Mouse (Mus musculus) heart, postnatal 25 days (tissue): ENCODE measurements around the gene Tenm1. TPM values are rescaled to one million over a fixed set of nuclear protein-coding genes. Genes with fewer than 3 reads are reported as not detected.

Source experiments
- DNase-seq: peaks from one replicate; pipeline ENCODE4 v3.0.0; 2022; ENCODE audit warnings: low spot score
- intact Hi-C: fragments of 180-260 bp; cut with DNase I; formaldehyde crosslinking; loops from one replicate; pipeline ENCODE4 v1.15.1; 2025
- total RNA-seq, 2 experiments: library from RNA; stranded (reverse); gene quantifications; 2 replicates each; pipeline ENCODE4 v1.2.3; 2021

Gene Tenm1
- total RNA-seq = under 1 TPM; 0.03 to 0.10 TPM

DNA sequence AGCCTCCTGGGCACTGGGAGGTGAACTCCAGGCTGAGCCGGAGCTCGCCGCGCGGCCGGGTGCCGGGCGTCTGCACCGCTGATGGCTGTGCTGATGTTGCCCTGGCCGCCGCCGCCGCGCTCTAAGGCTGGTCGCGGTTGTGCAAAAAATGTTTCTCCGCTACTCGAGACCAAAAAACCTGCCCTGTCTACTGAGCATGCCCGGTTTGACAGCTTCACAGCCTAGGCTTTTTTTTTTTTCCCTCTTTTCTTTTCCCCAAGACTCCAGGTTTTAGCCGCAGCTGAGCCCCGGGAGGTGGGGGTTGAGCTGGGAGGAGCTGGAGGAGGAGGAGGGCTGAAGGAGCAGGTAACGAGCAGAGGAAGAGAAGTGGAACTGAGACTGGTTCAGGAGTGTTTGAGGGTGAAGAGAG, at the start of gene Tenm1:
TSS of gene Tenm1 (minus strand) at position 272 of the 409 bp plus-strand sequence.
- intact Hi-C loops = no loop called here
- no peak for DNase-seq

DNA sequence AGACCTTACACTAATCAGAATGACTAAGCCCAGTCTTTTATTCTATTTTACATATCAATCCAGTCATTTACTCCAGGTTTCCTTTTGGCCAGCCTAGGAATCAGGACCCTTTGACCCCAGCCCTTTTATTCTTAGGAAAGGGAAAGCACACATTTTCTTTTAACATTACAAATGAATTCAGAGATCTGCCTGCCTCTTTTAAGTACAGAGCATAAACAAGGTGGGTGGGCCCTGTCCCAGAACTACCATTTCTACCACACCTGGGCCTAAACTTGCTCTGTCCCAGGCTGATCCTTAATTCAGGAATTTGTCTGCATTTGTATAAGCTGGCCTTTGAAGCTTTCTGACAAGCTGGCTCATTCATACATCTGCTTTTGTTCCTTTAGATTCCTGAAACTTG, 38.4 kb upstream of the Tenm1 start:
- no peak for DNase-seq
- intact Hi-C loops = no loop called here

DNA sequence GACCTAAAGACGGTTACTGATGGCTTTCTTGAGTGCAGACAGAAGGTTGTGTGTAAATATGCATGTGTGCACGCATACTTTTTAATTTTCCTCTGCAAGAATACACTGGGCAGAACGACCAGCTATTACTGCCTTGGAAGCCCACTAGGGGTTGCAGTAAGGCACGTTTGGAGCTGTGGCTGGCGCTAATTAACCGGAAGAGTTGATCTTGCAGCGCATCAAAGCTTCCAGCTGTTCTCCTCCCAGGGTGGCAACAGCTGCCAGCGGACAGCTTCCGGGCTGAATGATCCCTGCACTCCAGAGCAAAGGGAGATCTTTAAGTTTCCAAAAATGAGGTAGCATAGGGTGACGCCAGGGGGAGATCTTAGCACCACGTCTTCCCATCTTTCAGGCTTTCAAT, 1.7 kb upstream of the Tenm1 start:
- intact Hi-C loops = no loop called here
- DNase-seq = no peak

DNA sequence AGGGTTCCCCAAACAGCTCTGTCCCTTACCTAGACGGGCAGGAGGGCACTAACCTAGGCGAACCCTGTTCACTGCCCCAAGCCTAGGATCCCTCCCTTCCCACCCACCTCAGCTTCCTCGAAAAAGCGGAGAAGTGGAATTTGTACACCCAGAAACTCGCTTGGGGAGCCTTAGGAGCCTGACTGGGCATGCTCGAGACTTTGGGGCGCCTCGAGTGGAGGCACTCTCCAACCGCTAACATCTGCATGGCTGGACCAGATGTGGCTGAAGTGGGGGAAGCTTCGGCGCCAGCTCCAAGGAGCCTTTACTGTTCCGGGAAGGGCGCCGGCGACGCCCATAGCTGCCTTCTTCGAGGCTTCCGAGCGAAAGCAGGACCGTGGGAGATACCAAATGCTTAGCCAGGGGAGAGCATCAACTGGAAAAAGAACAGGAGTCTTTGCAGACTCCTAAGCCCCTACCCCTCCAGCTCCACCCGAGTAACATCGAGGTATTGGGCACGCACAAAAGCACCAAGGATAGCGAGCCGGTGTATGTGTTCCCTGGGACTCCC, 1.1 kb upstream of the Tenm1 start:
- no peak for DNase-seq
- intact Hi-C loops = no loop called here

DNA sequence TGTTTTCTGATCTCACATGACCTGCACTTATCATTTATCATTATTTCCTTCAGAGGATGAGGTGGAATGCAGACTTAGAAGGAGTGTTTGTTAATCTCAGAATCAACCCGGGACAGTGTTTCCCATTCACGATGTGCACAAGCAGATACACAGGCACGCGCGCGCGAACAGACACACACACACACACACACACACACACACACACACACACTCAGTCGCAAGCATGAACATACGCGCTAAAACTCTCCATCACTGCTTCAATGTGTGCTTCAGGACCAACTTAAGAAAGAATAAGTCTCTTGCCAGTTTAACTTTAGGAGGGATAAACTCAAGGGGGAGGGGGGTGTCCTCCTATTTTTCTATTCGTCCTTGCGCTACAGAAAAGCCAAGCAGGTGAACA, 411 bp upstream of the Tenm1 start:
- intact Hi-C loops = no loop called here
- DNase-seq = no peak

DNA sequence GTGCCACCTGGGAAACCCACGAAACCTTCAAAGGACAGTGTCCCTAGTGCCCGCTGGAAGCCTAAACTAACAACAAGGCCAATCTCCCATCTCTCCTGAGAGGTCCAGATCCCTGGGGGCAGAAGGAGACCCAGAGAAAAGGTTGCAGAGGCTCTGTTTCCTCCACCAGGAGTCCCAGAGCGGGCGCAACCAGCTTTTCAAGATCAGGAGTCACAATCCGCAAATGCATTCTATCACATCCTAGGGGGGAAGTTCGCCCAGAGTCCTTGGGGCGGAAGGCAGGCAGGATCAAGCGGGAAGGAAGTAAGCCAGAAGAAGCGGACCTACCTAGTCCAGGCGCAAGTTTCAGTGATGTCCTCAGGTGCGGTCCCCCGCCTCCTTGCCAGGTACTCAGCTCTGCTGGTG, 963 bp downstream of the Tenm1 start:
- DNase-seq = no peak
- intact Hi-C loops = no loop called here

DNA sequence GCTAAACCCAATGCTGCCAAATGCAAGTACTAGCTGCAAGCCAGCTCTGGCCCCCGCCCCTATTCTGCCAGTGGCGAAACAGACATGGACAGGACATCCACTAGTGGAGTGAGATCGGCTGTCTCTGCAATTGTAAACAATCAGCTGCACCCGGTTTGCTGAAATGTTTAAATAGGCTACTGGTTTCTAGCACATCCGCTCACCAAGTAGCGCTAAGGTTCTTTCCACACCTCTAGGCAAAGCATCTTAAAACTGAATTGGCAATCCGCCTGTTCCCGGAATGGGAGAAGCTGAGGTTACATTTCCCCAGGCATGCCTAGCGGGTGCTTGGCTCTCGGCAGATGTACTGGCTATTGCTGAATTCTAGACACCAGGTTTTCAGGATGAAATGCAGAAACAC, 1.8 kb downstream of the Tenm1 start:
- no peak for DNase-seq
- intact Hi-C loops = no loop called here

DNA sequence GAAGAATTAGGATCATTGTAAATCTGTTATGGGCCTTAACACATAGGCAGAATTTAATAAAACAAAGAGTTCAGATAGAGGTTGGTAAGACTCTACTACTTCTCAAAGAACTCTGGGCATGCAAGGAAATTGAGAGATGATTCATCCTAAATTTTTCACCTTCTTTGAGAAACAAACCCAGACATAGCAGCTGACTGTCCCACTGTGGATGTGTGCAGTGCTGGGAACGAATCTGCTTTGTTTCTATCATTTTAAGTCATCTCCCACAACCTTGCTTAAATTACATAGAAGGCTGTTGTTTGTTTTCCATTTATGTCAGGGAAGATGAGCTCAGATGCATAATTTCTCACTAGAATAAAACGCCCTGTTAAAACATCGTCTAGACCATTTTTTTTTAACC, 31.0 kb downstream of the Tenm1 start:
- intact Hi-C loops = no loop called here
- no peak for DNase-seq

DNA sequence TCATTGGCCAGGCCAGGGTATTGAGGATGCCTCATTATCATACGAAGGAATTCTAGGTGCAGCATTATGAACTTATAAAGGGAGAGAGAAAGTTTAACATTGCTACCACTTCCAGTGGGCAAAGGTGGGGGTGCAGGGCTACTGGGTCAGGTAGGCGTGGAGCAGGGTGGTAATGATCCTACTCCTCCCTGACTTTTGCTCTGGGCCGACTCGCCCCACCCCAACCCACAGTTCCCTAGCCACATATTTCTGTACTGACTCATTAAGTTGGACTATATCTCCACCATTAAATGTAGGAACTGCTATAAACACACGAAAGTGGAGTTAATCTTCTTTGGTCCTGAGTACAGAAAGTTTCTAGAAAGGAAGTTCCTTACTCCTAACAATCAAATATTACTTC, 40.8 kb downstream of the Tenm1 start:
- intact Hi-C loops = no loop called here
- no peak for DNase-seq

DNA sequence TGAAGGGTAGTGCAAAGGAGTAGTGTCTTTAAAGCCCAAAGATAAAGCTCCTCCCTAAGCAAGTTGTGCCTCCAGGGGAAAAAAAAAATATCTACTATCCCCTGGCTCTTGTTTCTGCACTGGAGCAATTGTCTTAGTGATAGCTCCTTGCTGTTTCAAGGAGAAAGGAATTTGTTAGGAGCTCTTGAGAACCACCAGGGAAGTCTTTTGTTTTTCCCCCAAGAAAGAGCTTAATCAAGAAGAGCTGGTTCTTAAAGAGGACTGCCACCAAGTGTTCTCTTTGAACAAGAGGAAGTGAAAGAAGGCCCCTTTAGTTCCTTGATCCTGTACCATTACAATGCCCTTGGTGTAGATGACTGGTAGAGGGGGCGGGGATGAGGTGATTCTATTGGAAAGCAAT, 56.4 kb downstream of the Tenm1 start:
- intact Hi-C loops = no loop called here
- no peak for DNase-seq

DNA sequence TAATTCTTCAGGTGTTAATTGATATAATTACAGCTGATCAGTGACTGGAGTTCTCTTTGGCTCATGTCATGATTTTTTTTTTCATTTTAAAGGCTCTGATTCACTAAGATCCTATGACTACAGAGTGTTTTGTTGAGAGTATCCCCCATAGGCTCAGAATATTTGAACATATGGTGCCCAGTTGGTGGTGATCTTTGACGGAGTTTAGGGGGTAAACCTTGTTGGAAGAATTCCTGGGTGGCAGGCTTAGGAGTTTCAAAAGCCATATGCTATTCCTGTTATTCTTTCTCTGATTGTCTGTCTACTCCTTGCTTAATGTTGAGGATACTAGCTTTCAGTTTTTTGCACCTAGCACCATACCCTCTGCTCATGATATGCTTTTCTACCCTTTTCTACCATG, 109.6 kb downstream of the Tenm1 start:
- no peak for DNase-seq
- intact Hi-C loops = no loop called here

DNA sequence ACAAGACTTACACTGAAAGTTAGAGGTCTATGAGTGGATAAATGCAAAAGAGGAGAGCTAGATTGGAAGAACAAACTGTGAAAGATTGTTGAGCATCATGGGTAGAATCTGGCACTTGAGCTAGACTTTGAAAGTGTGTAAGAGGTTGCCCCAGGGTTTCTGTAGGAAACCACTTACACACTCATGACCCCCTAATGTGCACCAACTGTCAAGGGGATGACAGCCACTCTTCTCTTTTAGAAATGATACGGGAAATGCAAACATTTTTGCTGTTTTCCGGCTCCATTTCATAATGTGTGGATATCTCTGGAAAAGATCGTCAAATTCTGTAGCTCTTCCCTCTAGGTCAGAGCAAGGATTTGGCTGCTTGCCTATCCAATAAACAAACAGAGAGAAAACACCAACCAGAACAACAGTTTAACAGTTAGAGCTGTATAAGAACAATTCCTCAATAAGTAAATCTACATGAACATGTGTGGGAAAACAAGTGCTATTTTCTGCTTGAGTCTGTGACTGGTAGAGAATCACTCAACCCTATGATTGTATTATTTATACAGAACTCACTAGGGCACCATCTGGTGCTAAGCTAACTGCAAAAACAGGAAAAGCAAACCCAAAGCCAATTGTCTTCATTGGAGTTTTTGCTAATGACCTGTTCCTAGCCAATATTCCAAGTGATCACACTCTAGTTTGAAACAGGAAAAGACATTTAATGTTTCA, 111.0 kb downstream of the Tenm1 start:
- intact Hi-C loops = no loop called here
- DNase-seq = no peak

DNA sequence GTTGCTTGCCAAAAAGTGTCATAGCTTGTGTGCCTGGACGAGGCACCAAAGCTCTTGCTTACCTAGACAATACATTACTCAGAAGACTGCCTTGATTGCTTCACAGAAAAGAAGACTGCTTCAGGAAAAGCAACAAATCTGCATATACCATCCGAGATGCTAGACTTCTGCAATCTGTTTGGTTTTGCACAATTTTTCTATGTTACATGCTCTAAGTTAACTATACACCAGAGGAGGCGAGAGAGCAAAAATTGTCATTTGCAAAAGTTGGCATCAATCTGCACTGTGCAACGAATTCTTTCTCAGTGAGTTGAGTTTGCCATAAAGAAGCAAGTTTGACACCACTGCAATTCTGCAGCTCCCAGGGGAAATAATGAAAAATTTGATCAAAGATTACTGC, 193.1 kb downstream of the Tenm1 start:
- no peak for DNase-seq
- intact Hi-C loops = no loop called here

DNA sequence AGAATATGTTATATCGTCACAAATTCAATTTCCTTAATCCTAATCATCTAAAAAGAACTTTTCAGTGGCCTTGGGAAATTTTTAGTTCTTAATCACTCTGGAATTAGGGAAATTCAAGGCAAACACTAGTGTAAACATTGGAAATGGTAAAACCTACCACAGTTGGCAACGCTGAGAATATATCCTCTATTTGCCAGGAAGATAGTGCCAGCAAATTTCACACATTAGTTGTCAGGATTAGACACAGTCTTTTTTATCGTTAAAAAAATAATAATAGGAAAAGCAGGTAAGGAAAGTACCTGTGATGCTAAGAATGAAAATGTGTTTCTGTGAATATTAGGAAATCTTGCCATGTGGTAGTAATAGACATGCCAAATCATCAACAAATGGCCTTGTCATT, 223.9 kb downstream of the Tenm1 start:
- intact Hi-C loops = no loop called here
- DNase-seq = no peak

DNA sequence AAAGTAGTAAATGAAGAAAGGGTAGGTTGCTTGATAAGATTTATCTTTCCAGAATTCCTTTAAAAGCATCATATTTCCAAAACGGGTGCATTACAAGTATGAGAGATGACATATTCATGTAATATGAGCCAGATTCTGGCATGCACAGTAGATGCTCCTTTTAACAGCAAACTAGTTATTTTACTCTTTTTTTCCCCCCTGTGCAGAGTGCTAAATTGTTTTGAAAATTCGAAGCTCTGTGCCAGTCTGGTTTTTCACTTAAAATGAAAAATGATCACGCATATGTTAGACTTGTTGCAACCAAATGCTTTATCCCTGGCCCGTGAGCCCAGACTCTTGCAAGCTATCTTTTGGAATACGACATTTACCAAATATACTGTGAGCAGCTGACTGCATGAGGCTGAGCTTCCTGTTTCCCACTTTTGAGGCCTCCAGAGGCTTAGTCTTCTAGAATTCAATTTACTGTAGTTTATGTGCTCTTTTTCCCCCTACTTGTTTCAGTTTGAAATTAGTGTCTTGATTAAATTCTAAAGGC, 226.6 kb downstream of the Tenm1 start:
- intact Hi-C loops = no loop called here
- no peak for DNase-seq

DNA sequence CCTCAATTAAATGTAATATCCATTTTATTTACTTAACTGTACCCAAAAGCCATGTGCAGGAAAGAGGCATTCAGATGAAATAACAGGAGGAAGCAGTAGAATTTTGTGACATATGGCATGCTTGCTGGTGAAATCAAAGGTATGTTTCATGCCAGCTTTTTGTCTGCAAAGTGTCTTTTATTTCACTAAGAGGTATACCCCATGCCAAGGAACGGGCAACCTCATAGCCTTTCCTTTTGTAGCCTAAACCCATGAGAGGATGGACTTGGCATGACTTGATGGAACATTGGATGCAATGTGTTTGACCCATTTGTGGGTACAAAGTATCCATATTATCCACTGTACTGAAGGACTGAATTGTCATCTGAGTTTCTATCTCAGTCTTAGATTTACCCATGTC, 246.0 kb downstream of the Tenm1 start:
- intact Hi-C loops = no loop called here
- no peak for DNase-seq

DNA sequence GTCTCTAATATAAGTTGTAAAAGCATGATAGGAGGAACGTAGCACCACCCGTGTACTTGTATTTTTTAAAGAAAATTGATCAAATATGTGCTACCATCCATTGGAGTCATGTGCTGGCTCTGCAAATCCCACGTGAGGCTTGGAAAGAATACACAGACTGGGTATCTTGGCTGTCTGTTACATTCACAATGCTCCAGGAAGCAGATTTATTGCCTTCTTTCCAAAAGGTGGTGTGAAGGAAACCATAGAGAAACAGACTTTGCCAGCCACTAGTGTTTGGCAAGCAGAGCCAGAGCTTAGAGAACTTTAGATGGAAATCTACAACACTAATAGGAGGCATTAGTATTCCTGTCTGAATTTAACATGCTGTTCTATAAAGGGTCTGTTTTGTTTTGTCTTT, 277.4 kb downstream of the Tenm1 start:
- intact Hi-C loops = no loop called here
- no peak for DNase-seq

DNA sequence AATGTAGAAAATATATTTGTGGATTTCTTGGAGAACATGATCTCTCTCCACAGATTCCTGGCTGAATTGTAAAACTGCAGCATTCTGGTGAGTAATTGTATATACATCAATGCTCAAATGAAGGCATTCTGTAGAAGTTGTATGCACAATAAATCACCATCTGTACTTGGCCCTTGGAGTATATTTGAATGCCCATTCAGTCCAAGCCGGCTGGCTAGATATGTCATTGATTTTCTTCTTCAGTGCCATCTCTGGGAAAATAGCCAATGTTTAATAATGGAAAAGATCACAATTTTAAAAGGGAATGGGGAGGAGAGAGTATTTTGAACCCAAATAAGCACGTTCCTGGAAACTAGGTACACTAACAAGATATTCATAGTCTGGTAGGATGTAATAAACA, 299.2 kb downstream of the Tenm1 start:
- intact Hi-C loops = no loop called here
- no peak for DNase-seq

DNA sequence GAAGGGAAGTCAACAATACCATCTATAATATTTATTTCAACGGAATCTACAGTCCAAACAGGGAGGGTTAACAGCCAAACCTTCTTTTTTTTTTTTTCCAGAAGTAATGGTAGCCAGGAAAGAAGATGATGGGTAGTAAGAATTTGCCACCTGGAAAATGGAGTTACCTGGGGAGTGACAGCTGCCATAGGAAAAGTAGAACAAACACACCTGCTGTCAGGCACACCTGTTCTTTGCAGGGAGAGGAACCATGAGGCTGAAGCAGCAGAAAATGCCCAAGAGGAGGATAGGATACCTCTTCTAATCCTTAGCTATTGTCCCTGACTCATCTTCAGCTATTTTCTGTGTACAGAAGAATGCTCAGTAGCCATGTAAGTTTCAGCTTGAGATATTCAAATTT, 306.4 kb downstream of the Tenm1 start:
- DNase-seq = no peak
- intact Hi-C loops = no loop called here

DNA sequence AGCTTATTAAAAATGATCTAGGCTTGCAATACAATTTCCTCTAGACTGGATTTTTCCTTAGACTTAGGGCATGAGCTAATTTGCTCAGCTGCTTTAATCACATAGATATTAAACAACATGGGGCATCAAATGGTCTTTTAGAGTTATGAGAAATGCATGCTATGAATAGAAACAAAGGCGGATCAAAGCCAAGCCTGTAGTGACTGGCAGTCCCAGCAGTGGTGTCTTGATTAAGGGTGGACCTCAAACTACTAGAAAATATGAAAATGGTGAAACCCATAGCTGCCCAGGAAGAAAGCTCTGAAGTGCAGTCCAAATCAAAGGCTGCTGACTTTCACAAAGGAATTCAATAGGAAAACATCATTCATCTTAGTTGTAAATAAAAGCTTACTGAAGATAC, 306.9 kb downstream of the Tenm1 start:
- intact Hi-C loops = no loop called here
- DNase-seq = no peak

DNA sequence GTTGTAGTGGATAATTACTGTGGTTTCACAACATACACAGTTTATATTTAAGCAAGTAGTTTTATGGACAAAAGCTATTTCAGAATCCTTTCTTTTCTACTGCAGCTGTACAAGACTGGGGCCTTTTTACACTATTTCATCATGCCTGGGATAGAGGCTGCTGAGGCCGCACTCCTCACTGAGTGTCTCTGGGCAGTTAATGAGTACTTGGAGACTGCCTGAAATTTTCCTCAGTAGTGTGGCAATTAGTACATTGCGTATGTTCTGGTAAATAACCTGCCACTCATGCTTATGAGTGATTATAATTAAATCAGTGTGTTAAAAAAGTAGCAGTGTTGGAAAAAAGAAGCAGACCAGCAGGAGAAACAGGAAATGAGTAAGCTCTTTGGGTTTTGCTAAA, 442.8 kb downstream of the Tenm1 start:
- intact Hi-C loops = no loop called here
- DNase-seq = no peak

DNA sequence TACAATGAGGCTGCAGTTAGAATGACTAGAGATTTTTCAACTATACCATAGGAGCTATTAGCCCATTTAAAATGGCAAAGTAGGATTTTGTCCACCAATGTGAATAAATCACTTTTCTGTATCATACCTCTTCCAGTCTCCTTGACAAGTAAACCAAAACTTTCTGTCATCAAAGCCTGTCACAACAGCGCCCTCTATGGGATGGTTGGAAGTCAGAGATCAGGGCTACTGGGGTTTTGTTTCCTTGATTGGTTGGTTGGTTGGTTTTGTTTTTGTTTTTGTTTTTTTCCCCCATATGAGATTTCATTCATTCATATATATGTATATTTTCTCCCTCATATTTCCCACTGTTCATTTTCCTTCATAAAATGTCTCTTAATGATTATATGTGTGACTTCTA, 455.4 kb downstream of the Tenm1 start:
- intact Hi-C loops = no loop called here
- no peak for DNase-seq
